Mouse (Mus musculus) cerebellum, postnatal 36 days (tissue): ENCODE results near the gene Ccnc.

ENCODE experiments used
- DNase-seq, 2 experiments: peaks; one replicate each; pipeline ENCODE4 v3.0.0; 2021 to 2022; ENCODE audit warnings: mixed read lengths in 2 of 2

Gene Ccnc

DNA sequence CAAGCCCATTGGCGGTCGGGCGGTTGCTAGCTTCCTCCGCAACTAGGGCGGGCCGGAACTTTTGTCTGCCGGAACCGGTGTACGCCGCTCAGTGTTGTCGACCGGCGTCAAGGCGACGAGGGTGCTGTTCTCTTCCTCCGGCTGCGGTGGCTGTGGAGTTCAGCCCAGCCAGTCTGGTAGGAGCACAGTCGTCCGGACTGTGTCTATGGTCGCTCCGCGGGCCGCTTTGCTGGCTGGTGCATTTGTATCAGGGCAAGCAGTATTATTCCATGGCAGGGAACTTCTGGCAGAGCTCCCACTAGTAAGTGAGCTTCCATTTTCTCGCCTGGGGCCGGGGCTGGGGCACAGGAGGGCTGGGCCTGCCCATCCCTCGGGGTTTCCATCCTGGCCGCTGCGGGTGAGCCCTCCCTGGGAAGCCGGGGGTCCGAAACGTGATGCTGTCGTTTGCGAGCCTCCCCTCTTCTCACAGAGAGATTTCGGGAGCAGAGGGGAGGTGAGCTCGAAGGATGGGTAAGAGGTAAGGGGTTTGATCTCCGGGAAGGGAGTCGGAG lies at the start of gene Ccnc:
Gene Ccnc, plus strand, starts transcription at position 87 of the 551 bp plus-strand sequence.
- peak; percentile 93 for DNase-seq

DNA sequence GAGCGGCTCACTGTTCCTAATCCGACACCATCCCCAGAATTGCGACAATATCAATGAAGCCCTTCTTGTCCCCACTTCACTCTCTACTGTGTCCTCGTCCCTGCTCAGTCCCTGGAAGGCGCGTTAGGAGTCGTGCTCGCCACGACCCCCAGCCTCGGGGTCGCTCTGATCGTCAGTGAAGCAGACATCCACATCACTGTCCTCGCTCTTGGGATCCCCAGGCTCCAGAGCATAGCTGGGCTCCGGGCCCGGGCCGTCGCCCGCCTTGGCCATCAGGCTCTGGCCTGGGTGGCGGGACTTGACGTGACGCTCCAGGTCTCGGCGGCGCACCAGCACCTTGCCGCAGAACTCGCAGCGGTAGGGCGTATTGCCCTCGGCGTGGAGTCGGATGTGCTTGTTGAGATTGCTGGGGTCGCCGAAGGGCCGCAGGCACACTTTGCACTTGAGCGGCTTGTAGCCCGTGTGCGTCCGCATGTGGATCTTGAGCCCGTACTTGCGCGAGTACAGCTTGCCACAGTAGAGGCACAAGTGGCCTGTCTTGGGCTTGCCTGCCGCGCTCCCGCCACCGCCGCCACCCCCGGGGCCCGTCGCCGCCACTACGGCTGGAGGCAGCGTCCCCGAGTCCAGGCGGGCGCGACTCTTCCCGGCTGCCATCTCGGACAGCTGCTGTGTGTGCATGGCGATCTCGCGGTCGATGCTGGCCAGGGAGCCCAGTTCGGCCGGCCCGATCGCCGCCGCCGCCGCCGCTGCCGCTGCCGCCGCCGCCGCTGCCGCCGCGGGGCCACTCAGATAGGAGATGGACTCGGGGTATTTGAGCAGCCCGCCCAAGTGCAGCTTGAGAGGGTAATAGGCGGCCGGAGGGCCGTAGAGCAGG lies 49.2 kb upstream of the Ccnc start:
- no peak for DNase-seq

DNA sequence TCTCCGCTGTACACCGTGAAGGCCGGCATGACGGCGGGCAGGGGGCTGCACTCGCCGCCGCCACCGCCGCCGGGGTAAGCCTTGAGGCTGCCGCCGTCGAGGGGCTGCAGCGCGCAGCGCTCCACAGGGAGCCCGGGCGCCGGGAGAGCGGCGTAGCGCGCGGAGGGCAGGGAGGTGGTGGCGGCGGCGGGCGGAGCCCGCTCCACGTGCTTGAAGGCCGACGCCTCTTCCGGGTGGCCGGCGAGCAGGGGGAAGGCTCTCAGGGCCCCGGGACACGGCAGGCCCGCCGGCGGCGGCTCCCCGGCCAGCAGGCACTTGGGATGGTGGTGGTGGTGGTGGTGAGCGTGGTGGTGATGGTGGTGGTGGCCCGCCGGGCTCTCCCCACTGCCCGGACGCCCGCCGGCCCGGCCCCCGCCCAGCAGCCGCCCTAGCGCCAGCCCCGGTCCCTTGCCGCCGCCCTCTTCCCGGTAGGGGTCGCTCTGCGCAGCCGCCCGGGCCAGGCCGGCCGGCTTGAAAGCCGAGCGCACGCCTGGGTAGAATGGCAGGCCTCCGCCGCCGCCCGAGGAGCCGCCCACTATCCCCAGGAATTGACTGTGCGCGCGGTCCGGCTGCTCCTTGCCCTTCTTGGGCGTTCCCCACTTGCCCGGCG lies 48.4 kb upstream of the Ccnc start:
- no peak for DNase-seq

DNA sequence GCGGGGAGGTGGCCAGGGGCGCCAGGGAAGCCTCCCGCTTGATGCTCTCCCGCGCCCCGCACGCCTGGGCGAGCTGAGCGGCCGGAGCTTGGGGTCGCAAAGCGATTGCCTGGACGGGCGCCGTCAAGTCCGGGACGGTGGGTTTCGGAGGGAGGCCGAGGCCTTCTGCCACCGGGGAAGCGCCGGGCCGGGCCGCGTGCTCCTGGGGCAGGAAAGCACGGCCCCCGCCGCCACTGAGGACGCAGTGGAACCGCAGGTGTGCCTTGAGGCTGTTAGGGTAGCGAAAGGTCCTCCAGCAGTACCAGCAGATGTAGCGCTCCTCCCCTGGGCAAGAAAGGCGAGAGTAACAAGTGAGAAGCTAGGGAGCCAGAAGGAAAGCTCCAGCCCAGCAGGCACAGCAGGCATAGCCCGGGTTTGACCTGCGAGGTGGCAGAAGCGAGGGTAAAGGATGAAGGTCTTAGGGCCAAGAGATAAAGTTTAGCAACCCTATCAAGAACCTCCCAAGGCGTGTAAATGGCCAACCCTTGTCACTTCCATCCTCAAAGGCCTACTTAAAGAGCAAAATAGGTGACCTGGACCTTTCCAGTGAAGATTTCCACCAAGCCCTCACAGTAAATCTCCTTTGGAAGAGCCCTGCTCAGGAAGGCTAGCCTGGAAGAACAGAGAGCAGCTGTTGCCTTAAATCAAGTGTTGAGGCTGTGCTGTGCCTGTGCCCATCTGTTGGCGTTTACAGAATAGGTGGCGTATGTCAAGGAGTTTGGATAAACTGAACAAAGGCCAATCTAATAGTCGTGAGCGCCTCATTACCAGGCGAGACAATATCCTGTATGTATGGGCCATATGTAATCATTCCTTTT lies 47.6 kb upstream of the Ccnc start:
- no peak for DNase-seq

DNA sequence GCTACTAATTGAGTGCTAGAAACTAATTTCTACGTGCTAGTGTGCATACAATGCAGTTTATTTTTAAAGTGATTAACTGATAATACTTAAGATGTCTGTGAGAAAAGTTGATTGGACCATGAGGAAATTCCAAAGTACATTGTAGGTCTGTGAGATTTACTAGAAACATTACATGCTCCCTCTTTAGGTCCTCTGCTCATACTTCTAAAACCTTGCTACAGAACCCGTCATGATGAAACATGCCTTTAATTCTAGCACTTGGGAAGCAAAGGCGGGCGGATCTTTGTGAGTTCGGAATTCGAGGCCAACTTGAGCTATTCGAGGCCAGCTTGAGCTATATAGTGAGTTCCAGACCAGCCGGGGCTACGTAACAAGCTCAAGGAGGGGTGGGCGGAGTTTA lies 46.5 kb upstream of the Ccnc start:
- DNase-seq: no peak

DNA sequence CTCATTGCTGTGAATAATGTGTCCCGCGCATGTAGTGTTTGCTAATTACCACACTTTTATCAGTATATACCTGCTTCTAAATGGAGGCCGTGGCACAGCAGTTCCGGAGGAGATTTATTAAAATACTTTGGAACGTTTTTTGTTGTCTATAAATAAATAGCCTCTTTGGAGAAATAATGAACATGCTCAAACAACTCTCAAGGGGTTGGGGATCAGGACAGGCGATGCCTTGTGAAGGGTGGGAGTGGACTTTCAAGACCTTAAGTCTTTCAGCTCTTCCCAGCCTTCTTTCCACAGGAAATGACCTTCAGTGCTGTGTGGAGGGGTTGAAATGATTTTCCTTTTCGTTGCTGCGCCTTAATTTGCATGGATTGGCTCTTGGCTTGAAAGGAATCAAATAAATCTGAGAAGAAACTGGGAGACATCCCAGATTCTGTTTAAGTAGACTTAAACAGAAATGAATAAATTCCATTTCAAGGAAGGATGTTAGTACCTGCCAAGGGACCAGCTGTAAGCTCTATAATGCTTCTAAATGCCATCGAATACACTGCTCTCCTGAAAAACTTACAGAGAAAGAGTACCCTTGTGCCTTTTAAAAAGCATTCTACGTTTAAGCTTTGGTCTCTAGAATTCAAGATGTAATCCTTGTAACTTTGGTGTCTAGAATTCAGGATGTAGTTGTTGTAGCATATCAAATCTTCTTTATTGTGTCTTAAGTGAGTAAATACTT lies 44.9 kb upstream of the Ccnc start:
- no peak for DNase-seq

DNA sequence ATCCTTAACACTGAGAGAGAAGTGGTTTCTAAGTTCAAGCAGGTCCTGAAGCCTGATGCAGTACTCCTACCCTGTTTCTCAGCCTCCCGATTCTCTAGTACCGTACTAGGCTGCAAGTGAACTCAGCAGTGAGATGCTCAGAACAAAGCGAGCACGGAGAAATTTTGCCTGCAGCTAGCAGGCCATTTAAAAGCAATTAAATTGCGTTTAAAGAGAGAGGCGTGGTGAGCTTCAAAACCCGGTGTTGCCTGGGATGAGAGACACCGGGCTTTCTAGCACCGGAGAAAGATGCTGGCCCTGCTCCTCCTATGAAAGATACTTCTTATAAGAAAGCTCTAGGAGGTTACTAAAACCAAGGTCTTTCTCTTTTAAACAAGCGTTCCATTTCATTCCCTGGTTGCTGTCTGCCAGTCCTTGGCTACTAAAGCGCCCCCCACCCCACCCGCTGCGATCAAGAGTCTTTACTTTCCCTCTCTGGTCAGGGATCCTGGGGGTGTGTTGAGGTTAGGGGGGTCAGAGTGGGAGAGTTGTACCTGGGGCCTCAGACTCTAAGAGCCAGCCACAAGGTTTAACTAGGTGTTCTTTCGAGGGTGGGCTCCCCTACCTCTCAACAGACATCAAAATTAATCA lies 43.0 kb upstream of the Ccnc start:
- DNase-seq: no peak

DNA sequence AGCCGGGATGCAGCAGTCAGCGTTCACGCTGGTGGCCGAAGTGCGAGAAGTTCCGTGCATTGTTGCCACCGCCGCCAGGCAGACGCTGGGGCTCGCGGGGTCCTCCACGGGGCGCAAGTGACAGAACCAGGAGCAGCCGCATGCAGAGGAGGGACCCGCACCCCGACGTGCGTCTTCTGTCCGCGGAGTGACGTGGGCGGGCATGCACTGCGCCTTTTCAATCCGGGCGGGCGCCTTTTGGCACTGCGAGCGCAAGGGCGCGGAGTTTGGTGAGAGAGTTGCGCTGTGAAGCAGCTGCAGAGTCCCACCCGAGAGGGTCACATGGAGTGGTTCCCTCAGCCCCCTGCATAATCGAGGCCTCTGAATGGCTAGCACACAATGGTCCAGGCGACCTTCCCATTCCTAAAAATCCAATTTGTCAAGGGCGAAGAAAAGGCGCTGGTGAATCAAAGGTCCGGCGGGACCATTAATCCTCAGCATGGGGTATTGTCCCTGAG lies 41.9 kb upstream of the Ccnc start, which contains the start of gene Prdm13:
Gene Prdm13, minus strand, starts transcription at position 369 of the 497 bp plus-strand sequence.
- DNase-seq: no peak

DNA sequence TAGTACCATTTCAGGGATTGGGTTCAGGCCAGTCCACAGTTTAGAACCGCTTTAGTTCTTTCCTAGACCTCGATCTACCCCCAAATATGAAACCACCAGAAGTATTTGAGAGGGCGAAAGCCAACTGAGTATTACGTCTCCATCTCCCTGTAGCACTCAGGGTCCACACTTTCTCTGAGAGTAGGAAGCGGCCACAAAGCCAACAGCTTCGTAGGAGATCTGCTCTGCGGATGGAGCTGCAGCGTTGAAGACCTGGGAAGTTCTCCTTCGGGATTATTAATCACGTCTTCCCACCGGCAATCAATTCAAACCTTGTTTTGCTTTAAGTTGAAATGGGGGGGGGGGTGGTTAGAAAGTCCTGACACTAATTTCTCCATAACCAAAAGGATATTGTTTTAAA lies 41.1 kb upstream of the Ccnc start:
- DNase-seq: no peak

DNA sequence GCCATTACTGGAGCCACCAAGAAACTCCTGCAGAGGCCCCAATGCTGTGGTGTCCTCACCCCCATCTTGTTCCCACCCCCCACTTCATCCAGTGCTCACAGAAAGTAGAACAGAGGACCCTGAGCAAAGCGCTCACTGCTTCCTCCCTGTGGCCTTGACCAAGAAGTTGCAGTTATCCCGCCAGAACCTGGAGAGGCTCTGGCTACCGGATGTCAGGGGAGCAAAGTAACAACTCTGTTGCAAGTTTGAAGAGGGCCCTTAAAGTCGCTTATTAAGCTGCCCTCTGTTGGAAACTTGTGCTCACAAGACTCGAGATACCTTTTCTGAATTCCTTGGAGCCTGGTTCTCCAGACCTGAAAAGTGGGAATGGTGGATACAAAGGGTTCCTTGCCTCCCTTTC lies 40.6 kb upstream of the Ccnc start:
- DNase-seq: no peak

DNA sequence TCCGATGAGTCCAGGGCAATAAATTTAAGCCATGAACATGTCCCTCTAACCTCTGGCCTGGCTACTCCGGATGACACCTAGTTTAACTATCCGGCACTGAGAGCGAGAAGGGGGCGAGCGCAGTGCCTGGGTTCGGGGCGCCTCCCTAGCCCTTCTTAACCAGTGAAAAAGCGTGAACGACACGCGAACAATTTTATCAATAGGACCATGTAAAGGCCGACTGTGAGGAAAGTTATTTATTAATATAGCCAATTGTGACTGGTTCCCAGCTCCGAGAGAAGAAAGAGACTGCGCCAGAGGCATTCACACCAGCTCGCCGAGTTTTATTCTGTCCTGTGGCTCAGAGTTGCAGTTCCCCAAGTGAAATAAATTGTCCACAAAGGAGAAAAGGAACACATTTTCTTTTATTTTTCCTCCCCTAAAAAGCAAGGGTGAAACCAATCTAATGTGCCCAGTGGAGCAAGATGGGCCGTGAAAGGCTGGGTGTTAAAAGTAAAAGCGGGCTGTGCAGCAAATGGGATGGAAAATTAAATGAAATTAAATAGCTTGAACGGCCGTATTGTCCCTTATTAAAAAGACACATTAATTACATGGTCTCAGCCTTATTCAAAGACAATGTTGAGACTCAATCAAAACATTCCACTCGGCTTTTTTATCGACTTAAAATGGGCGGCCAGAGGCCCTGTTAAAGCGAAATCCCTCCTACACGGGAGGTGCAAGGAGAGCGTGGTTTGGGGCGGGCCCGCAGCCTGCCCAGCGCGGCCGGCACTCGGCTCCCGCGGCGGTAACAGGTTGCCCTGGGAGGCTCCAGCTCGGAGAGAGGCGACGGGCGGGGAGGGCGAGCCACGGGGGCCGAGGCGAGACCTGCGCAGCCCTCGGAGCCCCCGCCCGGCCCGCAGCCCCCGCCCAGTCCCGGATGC lies 39.5 kb upstream of the Ccnc start:
- peak in 1 of 2 experiments; percentile 29 for DNase-seq

DNA sequence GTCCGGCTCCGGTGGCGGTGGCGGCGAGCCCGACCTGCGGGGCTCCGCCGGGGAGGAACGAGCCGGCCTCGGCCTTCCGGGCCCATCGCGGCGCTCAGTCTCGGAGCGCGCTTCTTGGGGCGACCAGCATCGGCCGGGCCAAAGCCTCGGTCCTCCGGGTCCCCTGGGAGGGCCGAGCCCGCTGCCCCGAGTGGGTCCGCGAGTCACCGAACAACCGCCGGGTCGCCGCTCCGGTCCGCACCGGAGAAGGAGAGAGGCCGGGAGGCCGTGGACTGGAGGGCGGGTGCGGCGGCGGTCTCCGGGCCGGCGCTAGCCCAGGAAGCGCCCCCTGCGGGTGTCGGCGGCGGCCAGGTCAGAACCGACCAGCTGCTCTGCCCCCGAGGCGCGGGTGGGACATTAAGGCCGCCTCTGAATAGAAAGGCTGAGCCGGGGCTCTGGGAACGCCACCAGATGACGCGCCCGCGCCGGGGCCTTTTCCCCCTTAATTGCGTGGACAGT lies 38.7 kb upstream of the Ccnc start:
- peak in 1 of 2 experiments; percentile 18 for DNase-seq

DNA sequence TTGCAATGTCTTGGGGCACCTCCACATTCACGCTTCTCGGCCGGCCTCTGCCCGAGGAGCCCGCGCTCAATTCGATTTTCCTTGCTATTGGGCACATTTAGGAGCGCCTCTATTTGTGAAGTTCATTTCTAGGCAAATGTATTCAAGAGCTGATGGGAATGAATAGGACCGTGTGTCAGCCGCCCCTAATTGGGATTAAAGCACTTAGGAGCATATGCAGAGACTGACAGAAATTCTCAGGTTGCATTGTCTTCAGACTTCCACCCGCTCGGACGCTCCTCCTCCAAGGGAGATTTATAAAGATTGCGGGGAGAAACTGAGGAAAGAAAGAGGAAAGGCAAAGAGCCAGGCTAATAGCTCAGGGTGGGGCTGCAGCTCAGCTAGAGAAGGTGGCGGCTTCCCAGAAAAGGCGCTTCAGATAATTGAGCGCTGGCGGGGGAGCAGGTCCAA lies 38.0 kb upstream of the Ccnc start:
- peak in 1 of 2 experiments; percentile 25 for DNase-seq

DNA sequence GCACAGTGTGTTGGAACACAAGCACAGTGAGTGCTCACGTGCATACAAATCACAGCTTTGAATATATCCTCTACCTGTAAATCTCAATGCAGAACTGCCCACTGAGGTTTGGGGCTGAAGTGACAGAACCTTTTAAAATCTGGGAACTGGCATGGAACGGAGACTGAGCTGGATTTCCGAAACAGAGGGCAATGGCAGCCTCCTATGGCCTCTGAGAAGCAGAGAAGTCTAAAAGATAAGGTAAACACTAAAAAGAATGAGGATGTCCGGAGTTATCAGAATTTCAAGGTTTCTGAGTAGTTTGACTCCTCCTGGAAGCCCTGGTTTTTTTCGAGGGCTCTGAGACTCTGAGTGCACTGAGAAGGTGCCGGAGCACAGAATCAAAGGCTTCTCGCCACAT lies 37.3 kb upstream of the Ccnc start:
- no peak for DNase-seq

DNA sequence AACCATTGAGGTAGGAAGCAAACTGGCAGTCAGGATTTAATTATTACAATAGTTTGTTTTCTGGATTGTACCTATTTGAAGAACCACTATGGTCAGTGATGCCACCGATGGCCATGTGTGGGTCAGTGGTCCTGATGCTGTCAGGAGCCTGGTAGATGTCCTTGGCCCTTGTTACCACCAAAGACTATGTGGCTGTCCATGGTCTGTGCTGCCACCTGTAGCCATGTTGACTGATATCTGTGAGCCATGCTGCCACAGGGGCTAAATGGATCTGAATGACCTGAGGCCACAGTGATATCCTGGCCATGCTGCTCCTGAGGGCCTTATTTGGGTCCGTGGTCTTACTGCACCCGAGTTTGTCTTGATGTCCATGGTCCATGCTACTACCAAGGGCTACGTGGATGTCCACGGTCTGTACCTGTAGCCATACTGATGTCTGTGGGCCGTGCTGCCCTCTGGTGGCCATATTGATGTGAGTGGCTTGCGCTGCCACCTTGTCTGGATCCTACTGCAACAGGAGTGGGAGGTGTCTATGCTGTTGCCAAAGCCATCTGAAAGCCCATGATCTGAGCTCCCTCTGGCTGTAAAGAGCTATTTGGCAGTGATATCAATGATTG lies 31.8 kb upstream of the Ccnc start:
- DNase-seq: peak; percentile 65 to 68

DNA sequence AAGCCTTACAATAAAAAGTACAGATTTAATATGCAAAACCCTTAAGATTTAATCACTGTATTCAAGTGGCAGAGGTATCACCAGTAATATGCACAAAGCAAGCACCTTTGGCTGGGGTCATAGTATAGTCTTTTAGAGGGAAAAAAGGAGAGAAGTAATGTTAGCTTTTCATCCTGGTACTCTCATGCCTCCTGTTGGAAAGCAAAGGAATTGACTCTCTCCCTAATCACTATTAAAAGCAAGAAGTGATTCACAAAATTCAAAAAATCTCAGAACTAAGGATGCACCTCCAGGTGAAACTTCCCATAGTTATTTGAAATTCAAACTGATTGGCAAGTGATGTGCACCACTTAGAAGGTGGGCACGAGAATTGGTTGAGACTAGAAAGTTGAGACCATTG lies 22.5 kb upstream of the Ccnc start:
- no peak for DNase-seq

DNA sequence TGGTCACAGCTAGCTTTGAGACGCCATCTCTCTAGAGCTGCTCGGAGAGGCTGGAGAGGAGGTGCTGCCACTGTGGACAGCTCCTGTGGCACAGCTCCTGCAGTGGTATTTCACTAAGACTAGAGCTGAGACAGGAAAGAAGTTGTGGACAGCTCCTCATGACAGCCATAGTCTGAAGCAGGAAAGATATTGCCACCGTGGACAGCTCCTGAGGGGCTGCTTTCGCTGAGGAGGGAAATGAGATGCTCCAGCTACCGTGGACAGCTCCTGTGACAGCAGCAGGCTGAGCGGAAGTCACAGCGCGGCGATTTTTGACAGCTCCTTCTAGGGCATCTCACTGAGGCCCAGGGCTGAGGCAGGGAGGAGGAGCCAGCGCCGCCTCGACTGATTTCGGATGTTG lies 15.4 kb upstream of the Ccnc start:
- DNase-seq: peak in 1 of 2 experiments; percentile 11

DNA sequence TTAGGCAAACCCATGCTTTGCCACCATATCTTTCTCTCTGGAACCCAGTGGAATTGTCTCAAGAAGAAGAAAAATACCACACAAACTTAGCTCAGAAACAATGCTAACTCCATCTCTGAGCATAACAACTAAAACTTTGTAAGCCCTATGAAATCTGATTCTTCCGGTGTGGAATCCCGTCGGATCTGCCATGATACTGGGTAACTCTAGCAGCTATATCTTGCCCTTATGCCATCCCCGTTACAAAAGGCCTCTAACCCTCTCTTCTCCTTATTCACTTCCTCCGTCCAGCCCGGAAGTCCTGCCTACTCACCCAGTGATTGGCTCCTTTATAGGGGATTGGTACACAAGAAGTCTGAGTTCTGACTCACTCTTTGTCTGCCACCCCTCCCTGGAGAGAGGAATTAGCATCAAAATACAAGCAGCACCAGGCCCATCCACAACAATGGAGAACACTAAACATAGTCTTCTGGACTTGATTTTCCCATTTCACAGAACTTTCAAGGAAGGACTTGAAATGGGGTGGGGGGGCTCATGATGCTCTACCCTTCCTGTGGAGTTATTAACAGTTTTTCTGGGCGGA lies 4.7 kb upstream of the Ccnc start:
- no peak for DNase-seq
